Mouse (Mus musculus) kidney, adult 11 months (tissue): Measurements from ENCODE around the gene Hoxd12.
A peak's percentile ranks its signal among the peaks of the same experiment; 100 is the strongest.

Experiments used
- DNase-seq: peaks from one replicate; pipeline ENCODE4 v3.0.0; 2022

Hoxd12 gene

GRCm38 (mm10) chr2:74710929-74711543, 36.2 kb downstream of the Hoxd12 start:
- no peak for DNase-seq

GRCm38 (mm10) chr2:74711721-74712621, 37.2 kb downstream of the Hoxd12 start, which contains the start of the genes Hoxd3 and Hoxd4:
Gene Hoxd3, plus strand, starts transcription at chr2:74711927.
Gene Hoxd4, plus strand, starts transcription at chr2:74711929.
- DNase-seq = peak; percentile 76

- no peak for DNase-seq
Observed at GRCm38 (mm10) chr2:74713239-74714150, 38.7 kb downstream of the Hoxd12 start.

GRCm38 (mm10) chr2:74714156-74714789, 39.5 kb downstream of the Hoxd12 start:
- DNase-seq = no peak

- no peak for DNase-seq
Observed at GRCm38 (mm10) chr2:74714881-74715280, 40.1 kb downstream of the Hoxd12 start.

- DNase-seq = peak; percentile 85
Observed at GRCm38 (mm10) chr2:74715504-74716241, 40.9 kb downstream of the Hoxd12 start.

- DNase-seq = no peak
Observed at GRCm38 (mm10) chr2:74720384-74720783, 45.6 kb downstream of the Hoxd12 start.

- DNase-seq = no peak
Observed at GRCm38 (mm10) chr2:74720955-74721491, 46.2 kb downstream of the Hoxd12 start.

- no peak for DNase-seq
Observed at GRCm38 (mm10) chr2:74721882-74722281, 47.1 kb downstream of the Hoxd12 start.

GRCm38 (mm10) chr2:74722949-74723348, 48.1 kb downstream of the Hoxd12 start:
- no peak for DNase-seq

- DNase-seq = no peak
Observed at GRCm38 (mm10) chr2:74724244-74725015, 49.6 kb downstream of the Hoxd12 start.

GRCm38 (mm10) chr2:74725171-74725570, 50.4 kb downstream of the Hoxd12 start:
- no peak for DNase-seq

- peak; percentile 80 for DNase-seq
Observed at GRCm38 (mm10) chr2:74726551-74726950, 51.7 kb downstream of the Hoxd12 start, which contains the start of gene Gm28230. Gene Gm28230, plus strand, starts transcription at chr2:74726728.

- DNase-seq = no peak
Observed at GRCm38 (mm10) chr2:74726973-74727639, 52.3 kb downstream of the Hoxd12 start.
